Mouse (Mus musculus): ENCODE measurements at regions not wholly inside any gene's neighbourhood (a gene's known extent, or its start where the extent isn't known, plus 50 kb on each side); places are given as distances from the start of the nearest gene placed in this dataset.

DNA sequence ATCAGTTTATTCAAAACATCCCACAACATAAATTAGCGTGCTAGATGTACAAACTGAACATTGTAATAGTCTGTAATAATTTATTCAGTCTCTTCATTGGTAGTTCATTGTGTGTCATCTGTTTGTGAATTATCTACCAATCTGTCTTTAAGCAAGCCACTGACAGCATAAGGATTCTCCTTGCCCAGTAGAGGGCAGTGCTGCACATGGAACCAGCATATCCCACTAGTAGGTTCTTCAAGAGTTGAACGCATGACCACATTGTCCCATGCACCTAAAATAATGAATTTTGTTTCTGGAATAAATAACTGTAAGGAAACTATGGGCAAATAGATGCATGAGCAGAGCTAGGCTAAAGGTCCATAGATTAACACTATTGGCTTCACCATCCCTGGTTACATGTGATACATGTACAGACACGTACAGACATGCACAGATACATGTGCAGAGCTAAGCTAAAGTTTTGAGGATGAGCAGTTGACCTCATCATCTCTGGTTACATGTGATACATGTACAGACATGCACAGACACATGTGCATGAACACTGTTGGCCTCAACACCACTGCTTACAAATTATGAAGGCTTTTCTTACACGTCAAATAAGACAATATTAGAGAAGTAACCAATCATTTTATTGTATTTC, 143.0 kb upstream of the Ctnnd2 start:
- Histone ChIP-seq H3K9me3 (ENCODE audit: control insufficient read depth, low read length) (no peaks in the 10 kb centered on the region), H3K9ac (replicated peaks; ENCODE audit: low read depth, low read length) (no peak overlapping the region), H3K36me3 (ENCODE audit: control insufficient read depth, insufficient read depth) (no peaks in the 10 kb centered on the region), H3K27ac (ENCODE audit: low read length) (no peak overlapping the region), H3K4me3 (replicated peaks; ENCODE audit: low read length) (no peak overlapping the region), H3K27me3 (replicated peaks; ENCODE audit: control insufficient read depth, insufficient read depth, low read length) (no peaks in the 10 kb centered on the region), H3K4me2 (ENCODE audit: low read length) (no peak overlapping the region), H3K4me1 (replicated peaks; ENCODE audit: control insufficient read depth, insufficient read depth, low read length) (no peaks in the 10 kb centered on the region)
- 54% methylated on average over 4 of the region's 4 CpGs for WGBS
- peak; percentile 76 for ATAC-seq

DNA sequence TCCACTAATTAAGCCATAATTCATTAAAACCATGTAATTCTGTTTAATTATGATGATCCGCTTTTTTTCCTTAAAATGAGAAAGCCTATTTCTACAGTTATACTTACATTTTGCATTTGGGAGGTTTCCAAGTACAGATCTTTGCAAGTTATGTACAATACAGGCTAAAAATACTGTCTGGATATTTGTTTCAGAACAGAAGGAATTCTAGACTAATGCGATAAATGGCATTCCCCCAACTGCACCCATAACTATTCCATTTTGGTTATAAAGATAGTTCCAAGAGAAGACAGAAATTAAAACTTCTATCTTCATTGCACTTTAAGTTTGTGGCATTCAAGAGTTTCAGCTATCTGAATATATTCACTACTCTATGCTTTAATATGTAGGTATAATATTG, 137.0 kb upstream of the Ctnnd2 start:
- no peak overlapping the region for H3K4me2 ChIP-seq (ENCODE audit: low read length)
- H3K4me1 ChIP-seq (replicated peaks; ENCODE audit: control insufficient read depth, insufficient read depth, low read length) = no peaks in the 10 kb centered on the region
- H3K9ac ChIP-seq (replicated peaks; ENCODE audit: low read depth, low read length) = no peak overlapping the region
- H3K4me3 ChIP-seq (replicated peaks; ENCODE audit: low read length) = no peak overlapping the region
- H3K27ac ChIP-seq (ENCODE audit: low read length) = no peak overlapping the region
- no peaks in the 10 kb centered on the region for H3K27me3 ChIP-seq (replicated peaks; ENCODE audit: control insufficient read depth, insufficient read depth, low read length)
- no peaks in the 10 kb centered on the region for H3K9me3 ChIP-seq (ENCODE audit: control insufficient read depth, low read length)
- H3K36me3 ChIP-seq (ENCODE audit: control insufficient read depth, insufficient read depth) = no peaks in the 10 kb centered on the region
- ATAC-seq = no peak
- 85% methylated on average over 2 of the region's 2 CpGs for WGBS

DNA sequence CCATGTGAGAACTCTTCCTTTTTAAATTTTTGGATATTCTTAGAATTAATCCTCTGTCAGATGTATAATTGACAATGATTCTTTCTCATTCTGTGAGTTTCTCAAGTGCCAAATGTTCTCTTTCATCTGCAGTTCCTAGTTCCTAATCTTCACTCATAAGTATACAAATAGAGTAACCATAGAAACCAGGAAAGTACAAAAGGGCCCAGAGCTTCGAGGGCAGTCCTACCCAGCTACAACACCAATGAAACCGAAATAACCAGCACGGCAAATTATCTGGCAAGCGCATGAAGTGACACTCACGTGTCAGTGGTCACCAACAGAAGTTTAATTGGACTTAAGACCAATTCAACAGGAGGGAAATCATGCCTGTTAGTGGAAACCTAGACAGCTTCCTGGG, 121.5 kb upstream of the Ctnnd2 start:
- no peak overlapping the region for H3K4me2 ChIP-seq (ENCODE audit: low read length)
- no peaks in the 10 kb centered on the region for H3K27me3 ChIP-seq (replicated peaks; ENCODE audit: control insufficient read depth, insufficient read depth, low read length)
- no peaks in the 10 kb centered on the region for H3K4me1 ChIP-seq (replicated peaks; ENCODE audit: control insufficient read depth, insufficient read depth, low read length)
- WGBS = 37% methylated on average over 5 of the region's 5 CpGs
- no peak overlapping the region for H3K9ac ChIP-seq (replicated peaks; ENCODE audit: low read depth, low read length)
- H3K27ac ChIP-seq (ENCODE audit: low read length) = no peak overlapping the region
- no peaks in the 10 kb centered on the region for H3K36me3 ChIP-seq (ENCODE audit: control insufficient read depth, insufficient read depth)
- no peaks in the 10 kb centered on the region for H3K9me3 ChIP-seq (ENCODE audit: control insufficient read depth, low read length)
- H3K4me3 ChIP-seq (replicated peaks; ENCODE audit: low read length) = no peak overlapping the region
- no peak for ATAC-seq

DNA sequence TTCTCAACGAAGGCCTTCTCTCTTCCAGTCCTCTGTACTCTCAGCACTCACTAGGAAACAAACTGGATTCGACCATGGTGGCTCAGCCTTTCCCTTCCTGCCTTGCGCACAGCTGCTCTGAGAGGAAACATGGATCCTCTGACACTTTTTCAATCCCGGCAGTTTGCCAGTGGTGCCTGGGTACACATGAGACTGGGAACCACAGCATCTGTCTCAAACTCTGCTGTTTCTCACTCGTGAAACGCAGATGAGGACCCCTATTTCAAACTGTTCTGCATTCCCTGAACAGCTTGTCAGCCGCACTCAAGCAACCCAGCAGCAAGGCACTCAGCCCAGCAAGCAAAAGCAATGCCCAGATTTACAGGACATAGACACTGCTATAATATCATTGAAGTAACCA, 112.6 kb upstream of the Ctnnd2 start:
- H3K9me3 ChIP-seq (ENCODE audit: control insufficient read depth, low read length) = no peaks in the 10 kb centered on the region
- 74% methylated on average over 7 of the region's 7 CpGs for WGBS
- H3K4me2 ChIP-seq (ENCODE audit: low read length) = no peak overlapping the region
- no peak overlapping the region for H3K27ac ChIP-seq (ENCODE audit: low read length)
- no peaks in the 10 kb centered on the region for H3K36me3 ChIP-seq (ENCODE audit: control insufficient read depth, insufficient read depth)
- H3K27me3 ChIP-seq (replicated peaks; ENCODE audit: control insufficient read depth, insufficient read depth, low read length) = no peaks in the 10 kb centered on the region
- ATAC-seq = no peak
- H3K4me1 ChIP-seq (replicated peaks; ENCODE audit: control insufficient read depth, insufficient read depth, low read length) = no peaks in the 10 kb centered on the region
- H3K9ac ChIP-seq (replicated peaks; ENCODE audit: low read depth, low read length) = no peak overlapping the region
- H3K4me3 ChIP-seq (replicated peaks; ENCODE audit: low read length) = no peak overlapping the region

DNA sequence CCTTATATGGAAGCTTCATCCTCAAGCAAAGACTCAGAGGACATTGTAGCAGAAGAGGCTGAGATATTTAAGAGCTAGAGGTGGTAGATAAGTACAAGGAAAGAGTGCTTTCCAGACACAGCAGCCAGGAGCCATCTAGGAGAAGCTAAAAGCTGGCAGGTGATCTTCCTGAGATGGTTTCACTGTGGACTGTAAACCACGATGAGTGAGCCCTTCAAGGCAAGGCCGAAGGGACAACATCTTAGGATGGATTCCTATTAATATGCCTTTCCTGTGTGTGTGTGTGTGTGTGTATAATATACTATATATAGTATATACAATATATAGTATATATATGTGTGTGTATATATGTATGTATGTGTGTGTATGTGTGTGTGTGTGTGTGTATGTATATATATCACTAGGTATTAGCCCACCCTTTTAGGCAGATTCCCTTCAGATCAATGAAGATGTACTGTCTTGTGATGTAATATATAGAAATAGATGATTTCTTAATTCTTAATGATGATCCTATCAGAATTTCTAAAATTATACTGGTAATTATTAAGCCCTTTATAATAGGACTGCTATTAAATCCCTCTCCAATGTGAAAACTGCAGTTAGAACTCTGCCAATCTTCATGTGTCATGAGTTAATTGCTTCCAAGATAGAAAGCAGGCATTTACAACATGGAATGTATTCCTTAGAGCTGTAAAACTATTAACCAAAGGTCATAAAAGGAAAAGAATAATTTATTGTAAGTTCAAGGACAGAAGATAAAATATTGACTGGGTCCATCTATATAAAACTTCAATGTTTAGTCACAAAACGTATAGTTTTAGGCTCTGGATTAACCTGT, 111.7 kb upstream of the Ctnnd2 start:
- no peak for ATAC-seq
- WGBS = 83% methylated on average over 3 of the region's 3 CpGs
- no peaks in the 10 kb centered on the region for H3K27me3 ChIP-seq (replicated peaks; ENCODE audit: control insufficient read depth, insufficient read depth, low read length)
- H3K4me2 ChIP-seq (ENCODE audit: low read length) = no peak overlapping the region
- no peak overlapping the region for H3K9ac ChIP-seq (replicated peaks; ENCODE audit: low read depth, low read length)
- H3K4me1 ChIP-seq (replicated peaks; ENCODE audit: control insufficient read depth, insufficient read depth, low read length) = no peaks in the 10 kb centered on the region
- H3K4me3 ChIP-seq (replicated peaks; ENCODE audit: low read length) = no peak overlapping the region
- H3K27ac ChIP-seq (ENCODE audit: low read length) = no peak overlapping the region
- no peaks in the 10 kb centered on the region for H3K9me3 ChIP-seq (ENCODE audit: control insufficient read depth, low read length)
- no peaks in the 10 kb centered on the region for H3K36me3 ChIP-seq (ENCODE audit: control insufficient read depth, insufficient read depth)

DNA sequence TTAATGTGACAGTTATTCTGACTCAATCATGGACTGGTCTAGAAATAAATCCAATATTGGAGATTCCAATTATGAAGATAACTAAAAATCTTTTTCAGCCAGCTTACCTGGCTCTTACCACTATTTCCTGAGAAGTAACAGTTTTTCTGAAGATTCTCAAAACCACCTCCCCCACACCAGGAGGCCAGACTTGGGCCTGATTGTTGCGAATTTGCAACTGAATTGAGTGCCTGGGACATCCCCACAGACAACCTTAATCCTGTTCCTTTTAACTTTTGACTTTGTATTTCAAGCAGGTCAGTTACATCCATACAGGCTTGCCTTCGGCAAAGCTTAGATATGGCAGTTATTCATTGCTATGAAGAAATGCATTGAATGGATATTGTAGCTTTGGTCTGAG, 100.7 kb upstream of the Ctnnd2 start:
- no peak for ATAC-seq
- H3K4me1 ChIP-seq (replicated peaks; ENCODE audit: control insufficient read depth, insufficient read depth, low read length) = no peaks in the 10 kb centered on the region
- no peaks in the 10 kb centered on the region for H3K27me3 ChIP-seq (replicated peaks; ENCODE audit: control insufficient read depth, insufficient read depth, low read length)
- no peak overlapping the region for H3K27ac ChIP-seq (ENCODE audit: low read length)
- H3K4me2 ChIP-seq (ENCODE audit: low read length) = no peak overlapping the region
- no peak overlapping the region for H3K9ac ChIP-seq (replicated peaks; ENCODE audit: low read depth, low read length)
- WGBS = 45% methylated on average over 2 of the region's 2 CpGs
- no peaks in the 10 kb centered on the region for H3K36me3 ChIP-seq (ENCODE audit: control insufficient read depth, insufficient read depth)
- no peak overlapping the region for H3K4me3 ChIP-seq (replicated peaks; ENCODE audit: low read length)
- H3K9me3 ChIP-seq (ENCODE audit: control insufficient read depth, low read length) = no peaks in the 10 kb centered on the region

GRCm38 (mm10) chr15:30072301-30072700, 100.1 kb upstream of the Ctnnd2 start:
- 60% methylated on average over 1 of the region's 1 CpGs for WGBS
- no peaks in the 10 kb centered on the region for H3K36me3 ChIP-seq (ENCODE audit: control insufficient read depth, insufficient read depth)
- no peak overlapping the region for H3K4me2 ChIP-seq (ENCODE audit: low read length)
- no peak for ATAC-seq
- no peak overlapping the region for H3K9ac ChIP-seq (replicated peaks; ENCODE audit: low read depth, low read length)
- H3K27me3 ChIP-seq (replicated peaks; ENCODE audit: control insufficient read depth, insufficient read depth, low read length) = no peaks in the 10 kb centered on the region
- no peak overlapping the region for H3K27ac ChIP-seq (ENCODE audit: low read length)
- H3K9me3 ChIP-seq (ENCODE audit: control insufficient read depth, low read length) = no peaks in the 10 kb centered on the region
- H3K4me1 ChIP-seq (replicated peaks; ENCODE audit: control insufficient read depth, insufficient read depth, low read length) = no peaks in the 10 kb centered on the region
- no peak overlapping the region for H3K4me3 ChIP-seq (replicated peaks; ENCODE audit: low read length)

- Histone ChIP-seq H3K9me3 (ENCODE audit: control insufficient read depth, low read length) (no peaks in the 10 kb centered on the region), H3K4me1 (replicated peaks; ENCODE audit: control insufficient read depth, insufficient read depth, low read length) (no peaks in the 10 kb centered on the region), H3K4me3 (replicated peaks; ENCODE audit: low read length) (no peak overlapping the region), H3K27ac (ENCODE audit: low read length) (no peak overlapping the region), H3K9ac (replicated peaks; ENCODE audit: low read depth, low read length) (no peak overlapping the region), H3K4me2 (ENCODE audit: low read length) (no peak overlapping the region), H3K36me3 (ENCODE audit: control insufficient read depth, insufficient read depth) (no peaks in the 10 kb centered on the region), H3K27me3 (replicated peaks; ENCODE audit: control insufficient read depth, insufficient read depth, low read length) (no peaks in the 10 kb centered on the region)
- WGBS = 96% methylated on average over 6 of the region's 6 CpGs
- ATAC-seq = no peak
Observed at GRCm38 (mm10) chr15:30087120-30087519, 85.3 kb upstream of the Ctnnd2 start.

- no peaks in the 10 kb centered on the region for H3K27me3 ChIP-seq (replicated peaks; ENCODE audit: control insufficient read depth, insufficient read depth, low read length)
- no peak overlapping the region for H3K4me2 ChIP-seq (ENCODE audit: low read length)
- no peak overlapping the region for H3K9ac ChIP-seq (replicated peaks; ENCODE audit: low read depth, low read length)
- H3K9me3 ChIP-seq (ENCODE audit: control insufficient read depth, low read length) = no peaks in the 10 kb centered on the region
- no peak overlapping the region for H3K4me3 ChIP-seq (replicated peaks; ENCODE audit: low read length)
- 40% methylated on average over 3 of the region's 3 CpGs for WGBS
- H3K27ac ChIP-seq (ENCODE audit: low read length) = no peak overlapping the region
- H3K4me1 ChIP-seq (replicated peaks; ENCODE audit: control insufficient read depth, insufficient read depth, low read length) = no peaks in the 10 kb centered on the region
- H3K36me3 ChIP-seq (ENCODE audit: control insufficient read depth, insufficient read depth) = no peaks in the 10 kb centered on the region
- no peak for ATAC-seq
Observed at GRCm38 (mm10) chr15:30122061-30122460, 50.3 kb upstream of the Ctnnd2 start.
